Mouse (Mus musculus) regulatory T cell (primary cell): ENCODE measurements around the gene Rars.
"Not testable (repeated sequence)": the region's sequence is repeated elsewhere in the genome, so short reads cannot be mapped to it uniquely, and the experiment has no call there.

Source experiments
- in situ Hi-C: fragments of 300-600 bp; cut with MboI, MseI; formaldehyde crosslinking; loops from one replicate; pipeline ENCODE4 v1.15.1; 2025; ENCODE audit warnings: high pct_unique_total_duplicates

Gene Rars

GRCm38 (mm10) chr11:35834022-35834760 lies at the start of gene Rars:
TSS of gene Rars (minus strand) at chr11:35834506.
- in situ Hi-C loops = no loop called here

GRCm38 (mm10) chr11:35882777-35883176 lies 48.5 kb upstream of the Rars start:
- in situ Hi-C loops = no loop called here

- in situ Hi-C loops = no loop called here
Measured at GRCm38 (mm10) chr11:35878559-35878897, 44.2 kb upstream of the Rars start.

GRCm38 (mm10) chr11:35877651-35878558 lies 43.6 kb upstream of the Rars start:
- in situ Hi-C loops = no loop called here

- in situ Hi-C loops = no loop called here
Measured at GRCm38 (mm10) chr11:35873624-35874244, 39.4 kb upstream of the Rars start.

DNA sequence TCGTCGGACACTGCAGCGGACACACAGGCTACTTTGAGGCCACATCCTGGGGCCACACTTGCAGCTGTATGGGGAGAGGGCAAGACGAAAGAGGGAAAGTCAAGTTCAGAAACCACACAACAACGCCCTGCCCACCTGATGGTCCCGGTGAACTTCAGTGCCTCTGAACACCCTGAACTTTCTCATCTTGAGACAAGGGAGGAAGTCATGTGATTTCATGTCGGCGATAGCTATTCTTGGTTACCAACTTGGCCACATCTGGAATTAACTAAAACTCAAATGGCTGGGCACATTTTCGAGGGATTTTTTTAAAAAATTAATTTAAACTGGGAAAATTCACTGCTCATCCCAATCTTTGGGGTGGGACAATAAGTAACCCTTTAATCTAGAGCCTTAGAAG lies 36.7 kb upstream of the Rars start:
- in situ Hi-C loops = no loop called here

- in situ Hi-C loops = no loop called here
Measured at GRCm38 (mm10) chr11:35866140-35866539, 31.8 kb upstream of the Rars start.

GRCm38 (mm10) chr11:35864981-35865604 lies 30.8 kb upstream of the Rars start:
- in situ Hi-C loops = no loop called here

GRCm38 (mm10) chr11:35863653-35864052 lies 29.3 kb upstream of the Rars start:
- in situ Hi-C loops = no loop called here

DNA sequence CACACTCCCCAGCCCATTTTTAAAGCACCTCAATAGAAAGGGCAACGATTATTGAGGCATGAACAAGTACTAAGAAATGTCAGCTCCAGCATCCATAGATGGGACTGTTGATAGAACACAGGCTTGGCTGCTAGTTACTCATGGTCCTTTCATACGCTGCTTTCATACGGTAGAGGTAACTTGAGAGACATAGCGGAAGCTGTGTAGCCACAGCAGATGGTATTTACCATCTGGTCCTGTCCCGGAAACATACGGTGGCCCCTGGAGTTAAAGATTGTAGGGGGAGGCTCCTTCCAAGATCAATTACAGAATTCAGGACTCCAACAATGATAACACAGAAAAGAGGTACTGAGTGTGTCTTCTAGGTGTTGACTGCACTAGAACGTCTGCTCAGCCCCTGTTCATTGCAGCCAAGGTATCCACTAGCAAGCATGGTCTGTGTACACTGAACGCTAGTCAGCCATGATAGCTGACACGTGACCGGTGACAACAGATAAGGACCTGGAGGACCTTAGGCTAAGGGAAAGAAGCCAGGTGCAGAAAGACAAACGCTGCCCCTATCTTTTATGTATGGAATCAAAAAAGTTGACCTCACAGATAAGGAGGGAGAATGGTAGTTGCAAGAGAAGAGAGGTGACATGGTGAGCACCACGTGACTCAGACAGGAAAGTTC lies 23.2 kb upstream of the Rars start:
- in situ Hi-C loops = loop anchor here (10.0 kb wide), 1 partner anchor 147 kb away; no protein-coding TSS in a partner anchor

DNA sequence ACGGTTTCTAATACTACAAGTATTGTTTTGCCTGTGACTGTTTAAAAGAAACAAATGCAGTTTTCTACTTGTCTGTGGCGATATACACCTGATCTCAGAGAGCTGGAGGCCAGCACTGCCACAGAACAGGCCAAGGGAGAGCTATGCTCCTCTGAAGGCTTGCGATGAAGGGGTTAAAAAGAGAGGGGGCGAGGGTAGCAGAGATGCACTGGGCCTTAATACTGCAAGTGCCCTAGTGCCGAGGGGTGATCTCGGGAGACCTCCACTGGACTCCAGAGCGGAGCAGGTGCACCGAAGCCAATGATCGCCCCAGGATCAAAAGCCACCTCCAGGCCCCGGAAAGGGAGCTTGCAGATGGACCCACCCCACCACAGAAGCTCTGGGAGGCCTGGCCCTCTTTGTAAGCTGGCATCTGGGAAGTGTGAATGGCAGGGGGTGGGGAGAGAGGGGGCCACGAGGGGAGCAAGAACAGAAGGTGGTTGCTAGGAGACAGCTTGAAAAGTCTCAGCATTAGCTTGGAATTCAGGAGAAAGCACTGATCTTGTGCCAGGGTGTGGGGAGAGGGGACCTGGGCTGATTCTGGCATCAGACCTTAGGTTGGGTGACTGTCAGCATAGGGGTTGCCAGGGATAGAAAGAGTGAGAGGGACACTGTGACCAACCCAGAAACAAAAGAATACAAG lies 22.2 kb upstream of the Rars start:
- in situ Hi-C loops = loop anchor here (10.0 kb wide), 1 partner anchor 148 kb away; no protein-coding TSS in a partner anchor

GRCm38 (mm10) chr11:35855567-35855966 lies 21.3 kb upstream of the Rars start:
- in situ Hi-C loops = loop anchor here (10.0 kb wide), 1 partner anchor 149 kb away; no protein-coding TSS in a partner anchor

DNA sequence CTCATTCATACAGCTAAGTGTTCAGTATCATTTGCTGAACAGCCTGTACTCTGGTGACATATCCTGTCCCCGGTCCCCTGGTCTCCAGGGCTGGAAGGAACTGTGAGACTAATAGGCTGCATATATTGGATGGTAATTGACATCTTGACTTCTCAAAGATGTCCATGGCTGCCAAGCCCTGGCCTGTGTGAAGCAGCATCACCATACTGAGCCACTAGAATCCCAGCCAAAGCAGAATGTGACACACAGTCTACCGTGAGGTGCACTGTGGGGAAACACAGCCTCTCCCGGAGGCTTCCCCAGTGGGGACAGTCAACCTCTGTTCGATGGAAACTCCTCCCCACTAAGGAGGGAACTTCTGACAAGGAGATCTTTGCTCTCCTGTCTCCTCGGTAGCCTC lies 20.6 kb upstream of the Rars start:
- in situ Hi-C loops = loop anchor here (10.0 kb wide), 1 partner anchor 150 kb away; no protein-coding TSS in a partner anchor

GRCm38 (mm10) chr11:35853651-35854050 lies 19.3 kb upstream of the Rars start:
- in situ Hi-C loops = loop anchor here (10.0 kb wide), 1 partner anchor 151 kb away; no protein-coding TSS in a partner anchor

DNA sequence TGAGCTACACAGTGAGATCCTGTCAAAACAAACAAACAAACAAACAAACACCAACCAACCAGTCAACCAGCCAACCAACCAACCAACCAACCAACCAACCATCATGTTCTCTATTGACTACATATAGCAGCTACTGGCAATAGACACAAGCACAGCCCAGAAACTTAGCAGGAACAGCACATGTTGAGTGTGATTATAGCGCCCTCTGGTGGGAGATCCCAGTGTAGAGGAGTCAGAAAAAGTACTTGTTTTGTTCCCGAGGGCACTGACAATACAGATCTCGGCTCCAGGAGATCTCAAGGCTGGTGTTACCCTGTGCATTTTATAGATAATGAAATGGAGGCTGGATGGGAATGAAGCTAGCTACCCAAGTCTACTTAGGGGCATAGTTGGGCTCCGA lies 18.4 kb upstream of the Rars start:
- in situ Hi-C loops = loop anchor here (10.0 kb wide), 1 partner anchor 152 kb away; no protein-coding TSS in a partner anchor

DNA sequence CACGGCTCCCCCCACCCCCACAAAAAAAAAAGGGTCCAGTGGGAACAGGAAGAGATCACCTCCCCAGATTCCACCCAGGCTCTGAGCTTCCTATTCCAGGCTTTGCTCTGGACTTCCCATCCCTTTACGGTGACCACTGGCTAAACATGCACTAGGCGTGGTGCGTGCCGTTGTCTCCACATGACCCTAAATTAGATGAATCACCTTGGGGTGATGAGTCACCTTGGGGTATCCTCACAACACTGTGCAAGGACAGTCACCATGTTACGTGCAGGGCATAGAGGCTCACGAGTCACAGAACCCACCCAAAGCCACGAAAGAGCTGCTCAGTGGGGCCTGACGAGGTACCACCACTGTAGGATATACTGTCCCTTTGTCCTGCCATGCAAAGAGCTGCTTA lies 10.0 kb upstream of the Rars start:
- in situ Hi-C loops = no loop called here

GRCm38 (mm10) chr11:35842560-35842959 lies 8.3 kb upstream of the Rars start:
- in situ Hi-C loops = not testable (repeated sequence)

GRCm38 (mm10) chr11:35841738-35842325 lies 7.5 kb upstream of the Rars start:
- in situ Hi-C loops = no loop called here

DNA sequence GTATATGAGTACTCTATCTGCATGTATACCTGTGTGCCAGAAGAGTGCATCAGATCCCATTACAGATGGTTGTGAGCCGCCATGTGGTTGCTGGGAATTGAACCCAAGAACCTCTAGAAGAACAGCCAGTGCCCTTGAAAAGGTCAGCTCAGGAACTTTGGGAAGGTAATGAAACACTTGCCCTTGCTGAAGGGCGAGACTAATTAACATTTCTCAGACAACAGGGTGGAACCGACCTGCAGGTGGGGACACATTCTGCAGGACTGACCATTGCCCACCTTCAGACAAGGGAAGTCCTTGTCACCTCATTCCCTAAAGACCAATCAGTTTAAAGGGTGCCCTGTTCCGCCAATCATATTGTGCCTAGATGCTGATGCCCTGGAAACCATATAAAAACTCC lies 6.5 kb upstream of the Rars start:
- in situ Hi-C loops = not testable (repeated sequence)

- in situ Hi-C loops = no loop called here
Measured at GRCm38 (mm10) chr11:35840282-35840681, 6.0 kb upstream of the Rars start.
